Mouse (Mus musculus) telencephalon, adult 2 months (tissue): ENCODE results near the gene Mpp2.

ENCODE experiments used
- DNase-seq: peaks from one replicate; pipeline ENCODE4 v3.0.0-alpha.2; 2011; ENCODE audit warnings: low read depth, low spot score

The Mpp2 gene

DNA sequence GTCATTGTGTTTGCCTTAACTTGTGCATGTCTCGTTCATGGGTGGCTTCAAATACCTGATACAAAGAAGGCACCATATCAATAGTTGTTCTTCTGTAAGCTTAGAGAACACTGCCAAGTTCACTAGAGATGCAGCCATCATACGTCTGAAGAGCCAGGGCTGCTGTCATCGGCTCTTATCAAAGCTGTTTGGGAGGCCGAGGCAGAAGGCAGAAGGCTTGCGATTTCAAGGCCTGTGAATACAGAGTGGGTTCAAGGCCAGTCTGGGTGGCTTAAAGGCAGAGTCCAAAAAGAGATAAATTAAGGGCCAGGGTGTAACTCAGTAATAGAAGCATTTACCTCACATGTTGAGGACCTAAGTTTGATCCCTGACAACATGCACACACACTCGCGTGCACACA, 52.0 kb downstream of the Mpp2 start:
- DNase-seq = no peak

DNA sequence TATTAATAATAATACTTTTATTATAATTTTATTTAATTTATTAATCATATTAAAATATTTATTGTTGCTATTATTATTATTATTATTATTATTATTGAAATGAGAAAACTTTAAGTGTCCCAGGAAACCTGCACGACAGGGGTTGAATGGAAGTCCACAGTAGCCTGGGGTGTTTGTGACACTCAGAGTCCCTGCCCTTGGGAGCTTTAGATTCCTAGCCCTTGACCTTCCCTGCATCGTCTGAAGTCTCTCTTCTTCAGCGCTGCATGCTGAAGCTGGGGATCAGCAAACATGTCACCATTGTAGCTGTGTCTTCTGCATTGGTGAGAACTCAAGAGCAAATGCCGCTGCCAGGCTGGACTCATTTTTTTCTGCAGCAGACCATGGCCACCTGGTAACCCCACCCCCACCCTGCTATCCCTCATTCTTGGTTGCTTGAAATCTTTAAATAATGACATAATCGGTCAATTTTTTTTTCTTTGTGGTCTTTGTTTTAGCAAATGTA, 52.8 kb downstream of the Mpp2 start:
- DNase-seq = no peak

DNA sequence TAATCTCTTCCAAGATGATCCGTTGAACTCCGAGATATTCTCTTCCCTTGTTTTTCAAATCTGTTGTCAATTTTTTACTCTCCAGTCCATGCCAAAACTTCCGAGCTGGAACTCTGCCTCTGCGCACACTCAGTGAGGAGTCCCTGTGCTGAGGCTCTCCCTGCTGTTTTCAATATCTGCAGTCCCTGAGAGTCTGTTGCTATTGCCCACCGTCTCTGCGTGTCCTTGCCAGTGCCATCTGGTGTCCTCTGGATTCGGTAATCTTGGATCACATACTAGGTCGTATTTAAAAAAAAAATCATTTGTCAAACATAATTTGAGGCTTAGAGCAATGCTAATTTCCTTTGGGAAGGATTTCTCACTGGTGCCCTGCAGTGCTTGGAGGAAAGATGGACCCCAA, 53.4 kb downstream of the Mpp2 start:
- DNase-seq = no peak

DNA sequence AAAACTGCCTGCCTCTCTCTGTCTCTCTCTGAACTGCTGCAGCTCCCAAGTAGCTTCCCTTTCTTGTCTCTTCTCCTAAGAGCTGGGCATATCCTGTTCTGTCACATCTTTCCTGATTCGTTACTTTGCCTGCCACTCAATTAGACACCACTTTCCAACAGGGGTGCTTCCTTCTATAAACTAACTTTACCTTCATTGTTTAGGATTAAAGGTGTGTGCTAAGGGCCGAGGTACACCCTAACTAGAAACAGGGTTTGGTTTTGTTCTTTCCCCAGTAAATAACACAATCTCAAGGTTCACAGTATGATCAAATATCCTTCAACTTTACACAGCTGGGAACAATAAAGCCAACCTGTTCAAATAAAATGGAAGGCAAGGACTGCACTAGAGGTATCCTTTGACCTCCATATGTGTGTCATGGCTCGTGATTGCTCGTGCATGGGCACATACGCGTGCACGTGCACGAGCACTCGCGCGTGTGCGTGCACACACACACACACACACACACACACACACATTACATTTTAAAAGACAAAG, 55.2 kb downstream of the Mpp2 start:
- DNase-seq = no peak

DNA sequence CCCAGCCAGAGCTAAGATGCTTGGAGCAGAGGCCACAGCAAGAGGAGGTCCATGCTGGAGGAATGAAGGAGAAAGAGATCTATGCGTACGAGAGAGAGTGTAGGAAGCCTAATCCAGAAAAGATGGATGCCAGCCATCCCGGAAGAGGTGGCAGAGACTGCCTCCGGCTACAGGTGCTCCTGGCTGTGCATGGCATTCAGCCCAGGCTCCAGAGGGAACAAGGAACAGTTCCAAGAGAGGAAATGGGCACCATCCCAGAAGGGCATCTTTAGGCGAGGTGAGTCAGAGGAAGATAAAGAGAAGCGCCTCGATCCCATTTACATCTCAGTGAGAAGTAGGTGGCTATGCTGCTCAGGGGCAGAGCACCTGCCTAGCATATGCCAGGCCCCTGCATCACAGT, 57.2 kb downstream of the Mpp2 start:
- DNase-seq = peak; percentile 52

DNA sequence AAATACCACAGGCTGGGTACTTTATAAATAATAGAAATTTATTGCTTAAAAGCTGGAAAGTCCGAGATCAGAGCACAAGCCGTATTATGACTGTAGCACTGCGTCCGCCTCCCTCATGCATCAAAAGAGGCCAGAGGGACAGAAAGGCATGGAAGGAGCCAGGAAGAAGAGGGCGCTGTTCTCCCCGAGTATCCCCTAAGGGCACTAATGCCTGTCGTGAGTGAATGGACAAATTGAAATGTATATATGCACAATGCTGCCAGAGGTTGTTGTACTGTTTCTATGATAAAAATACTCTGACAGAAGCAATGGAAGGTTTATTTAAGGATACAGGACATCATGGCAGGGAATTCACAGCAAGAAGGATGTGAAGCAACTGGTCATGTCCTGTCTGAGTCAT, 58.3 kb downstream of the Mpp2 start:
- DNase-seq = no peak

DNA sequence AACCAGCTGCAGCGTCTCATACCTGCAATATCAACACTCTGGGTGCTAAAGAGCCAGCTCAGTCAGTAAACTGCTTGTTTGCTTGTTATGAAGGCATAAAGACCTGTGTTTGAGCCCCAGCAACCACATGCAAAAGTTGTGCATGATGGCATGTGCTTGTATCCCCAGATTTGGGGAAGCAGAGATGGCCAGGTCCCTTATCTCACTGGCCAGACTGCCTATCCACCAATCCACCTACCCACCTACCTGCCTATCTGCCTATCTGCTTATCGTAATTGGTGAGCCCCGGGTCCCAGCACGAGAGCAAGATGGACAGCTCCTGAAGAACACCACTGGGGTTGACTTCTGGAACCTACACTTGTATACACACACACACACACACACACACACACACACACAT, 59.0 kb downstream of the Mpp2 start:
- DNase-seq = no peak

DNA sequence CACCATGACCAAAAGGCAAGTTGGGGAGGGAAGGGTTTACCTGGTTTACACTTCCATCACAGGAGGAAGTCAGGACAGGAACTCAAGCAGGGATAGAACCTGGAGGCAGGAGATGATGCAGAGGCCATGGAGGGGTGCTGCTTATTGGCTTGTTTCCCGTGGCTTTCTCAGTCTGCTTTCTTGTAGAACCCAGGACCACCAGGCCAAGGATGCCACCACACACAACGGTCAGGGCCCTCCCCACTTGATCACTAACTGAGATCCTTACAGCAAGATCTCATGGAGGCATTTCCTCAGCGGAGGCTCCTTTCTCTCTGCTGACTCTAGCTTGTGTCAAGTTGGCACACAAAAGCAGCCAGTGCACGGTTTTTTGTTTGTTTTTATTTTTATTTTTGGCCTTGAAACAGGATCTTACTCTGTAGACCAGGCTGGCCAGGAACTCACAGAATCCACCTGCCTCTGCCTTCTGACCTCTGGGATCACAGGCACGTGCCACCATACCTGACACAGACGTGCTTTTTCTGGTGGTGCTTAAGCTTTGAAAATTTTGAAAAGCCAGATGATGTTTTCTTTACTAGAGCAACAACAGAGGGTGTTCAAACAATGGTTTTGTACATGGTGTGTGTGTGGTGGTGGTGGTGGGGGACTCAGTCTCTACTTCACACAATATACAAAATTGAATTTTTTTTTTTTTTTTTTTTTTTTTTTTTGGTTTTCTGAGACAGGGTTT, 60.1 kb downstream of the Mpp2 start, which contains the start of gene Mpp3:
Gene Mpp3 (minus strand): TSS at position 375 of the 730 bp plus-strand sequence.
- no peak for DNase-seq

DNA sequence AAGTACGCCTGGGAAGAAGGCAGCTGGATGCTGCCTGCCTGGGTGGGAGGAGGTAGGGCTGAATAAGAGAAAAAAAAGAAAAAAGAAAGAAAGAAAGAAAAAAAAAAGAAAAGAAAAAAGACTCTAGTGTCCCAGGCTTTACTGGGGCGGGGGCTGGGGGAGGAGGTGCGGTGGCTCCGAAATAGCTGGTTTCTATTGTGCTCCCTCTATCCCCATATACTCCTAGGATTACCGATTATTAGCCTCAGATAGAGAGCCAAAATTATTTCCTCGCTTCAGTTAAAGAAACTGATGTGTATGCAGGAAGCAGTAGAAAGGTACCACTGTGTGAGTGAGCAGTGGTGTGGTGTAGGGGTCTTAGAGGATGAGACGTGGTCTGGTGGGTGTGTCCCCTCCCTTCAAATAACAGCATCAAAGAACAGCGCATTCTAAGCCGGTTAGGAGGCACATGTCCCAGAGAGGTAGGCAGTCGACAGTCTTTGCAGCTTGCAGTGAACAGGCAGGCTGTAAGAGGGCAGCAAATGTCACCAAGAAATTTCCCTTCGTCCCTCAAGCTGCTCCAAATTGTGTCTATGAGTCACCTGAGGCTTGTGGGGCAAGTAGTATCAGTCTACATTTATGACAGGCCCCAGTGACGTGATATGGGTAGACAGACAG, 60.8 kb downstream of the Mpp2 start:
- no peak for DNase-seq

DNA sequence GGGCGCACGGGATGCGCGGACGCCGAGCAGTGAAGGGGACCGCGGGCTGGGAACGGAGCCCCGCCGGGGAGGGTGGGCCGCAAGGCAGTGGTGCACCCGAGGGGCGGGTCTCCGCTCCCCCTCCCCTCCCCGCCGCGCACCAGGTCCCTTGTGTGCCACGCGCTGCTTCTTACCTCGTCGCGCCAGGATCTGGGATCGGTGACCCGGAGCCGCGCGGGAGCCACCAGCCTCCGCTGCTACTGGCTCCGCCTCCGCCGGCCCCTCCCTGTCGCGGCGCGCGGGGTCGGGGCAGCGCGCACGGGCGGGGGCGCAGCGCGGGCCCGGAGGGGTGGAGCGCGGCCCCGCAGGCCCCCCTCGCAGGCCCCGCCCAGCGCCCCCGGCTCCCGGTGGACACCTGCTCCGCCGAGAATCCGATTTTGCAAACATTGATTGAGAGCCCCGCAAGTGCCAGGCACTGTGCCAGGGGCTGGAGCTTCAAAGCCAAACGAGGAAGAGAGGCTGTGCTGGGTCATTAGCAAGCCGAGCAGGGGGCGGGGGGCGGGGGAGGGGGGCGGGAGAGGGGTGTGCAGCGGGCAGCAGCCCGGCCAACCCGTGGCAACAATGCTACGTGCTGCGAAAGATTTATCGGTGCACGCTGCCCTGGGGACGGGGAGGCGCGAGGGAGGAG, 61.5 kb downstream of the Mpp2 start:
- no peak for DNase-seq

DNA sequence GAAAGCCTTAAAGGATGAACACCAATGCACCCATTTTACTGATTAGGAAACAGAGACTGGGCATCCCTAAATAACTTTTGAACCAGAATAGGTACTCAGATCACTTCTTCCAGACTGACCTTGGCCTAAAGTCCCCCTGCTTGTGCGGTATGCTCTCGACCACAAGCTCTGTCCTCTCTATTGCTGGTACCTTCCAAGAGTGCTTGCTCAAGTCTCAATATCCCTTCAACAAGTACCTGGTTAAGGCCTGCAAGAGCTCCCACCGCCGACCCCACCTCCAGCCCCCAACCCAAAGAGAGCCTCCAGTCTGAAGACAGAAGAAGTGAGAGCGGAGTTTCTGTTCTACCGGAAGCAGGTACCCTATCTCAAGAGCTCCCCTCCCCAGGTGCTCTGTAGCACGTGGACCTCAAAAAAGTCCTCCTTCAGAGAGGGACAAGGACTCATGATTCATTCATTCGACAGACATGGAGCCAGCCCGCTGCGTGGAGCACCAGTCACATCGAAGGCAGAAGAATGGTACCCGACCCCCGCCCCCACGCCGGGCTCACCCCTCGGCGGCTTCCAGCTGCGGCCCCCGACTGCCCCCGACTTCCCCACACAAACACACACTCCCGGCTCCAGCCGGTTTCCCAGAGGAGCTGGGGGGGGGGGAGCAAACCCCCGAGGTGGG, 62.2 kb downstream of the Mpp2 start:
- no peak for DNase-seq

DNA sequence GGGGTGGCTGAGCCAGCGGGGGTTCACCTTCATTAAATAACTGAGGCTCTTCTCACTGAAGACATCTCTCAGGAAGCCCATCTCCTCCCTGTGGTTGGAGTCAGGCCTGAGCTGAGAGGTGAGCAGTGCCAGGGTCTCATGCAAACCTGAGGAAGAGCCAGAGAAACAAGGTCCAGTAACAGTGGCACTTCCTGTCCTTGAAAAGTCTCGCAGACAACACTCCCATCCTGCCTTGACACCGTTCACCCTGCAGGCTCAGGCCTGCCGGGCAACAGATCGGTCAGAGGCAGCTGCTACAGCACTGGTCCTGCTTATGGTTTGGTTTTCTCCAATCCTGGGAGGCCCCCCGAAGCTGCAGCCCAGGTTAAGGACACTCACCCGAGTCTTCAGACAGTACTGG, 63.0 kb downstream of the Mpp2 start:
- DNase-seq = no peak

DNA sequence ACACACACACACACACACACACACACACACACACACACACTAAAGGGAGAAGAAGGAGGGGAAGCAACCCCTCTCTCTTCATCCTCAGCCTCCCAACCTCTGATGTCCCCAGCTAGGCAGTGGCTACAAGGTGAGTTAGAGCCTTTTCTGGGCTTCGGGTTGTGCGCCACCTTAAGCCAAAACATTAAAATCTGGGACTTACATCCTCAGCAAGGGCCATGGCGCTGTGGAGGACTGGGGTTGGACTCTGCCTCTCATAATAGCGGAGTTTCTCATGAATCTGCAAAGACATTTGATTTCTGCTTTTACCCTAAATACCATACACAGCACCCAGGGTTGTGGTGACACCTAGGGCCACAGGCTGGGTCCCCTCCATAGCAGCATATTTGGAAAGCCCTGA, 63.4 kb downstream of the Mpp2 start:
- DNase-seq = no peak

DNA sequence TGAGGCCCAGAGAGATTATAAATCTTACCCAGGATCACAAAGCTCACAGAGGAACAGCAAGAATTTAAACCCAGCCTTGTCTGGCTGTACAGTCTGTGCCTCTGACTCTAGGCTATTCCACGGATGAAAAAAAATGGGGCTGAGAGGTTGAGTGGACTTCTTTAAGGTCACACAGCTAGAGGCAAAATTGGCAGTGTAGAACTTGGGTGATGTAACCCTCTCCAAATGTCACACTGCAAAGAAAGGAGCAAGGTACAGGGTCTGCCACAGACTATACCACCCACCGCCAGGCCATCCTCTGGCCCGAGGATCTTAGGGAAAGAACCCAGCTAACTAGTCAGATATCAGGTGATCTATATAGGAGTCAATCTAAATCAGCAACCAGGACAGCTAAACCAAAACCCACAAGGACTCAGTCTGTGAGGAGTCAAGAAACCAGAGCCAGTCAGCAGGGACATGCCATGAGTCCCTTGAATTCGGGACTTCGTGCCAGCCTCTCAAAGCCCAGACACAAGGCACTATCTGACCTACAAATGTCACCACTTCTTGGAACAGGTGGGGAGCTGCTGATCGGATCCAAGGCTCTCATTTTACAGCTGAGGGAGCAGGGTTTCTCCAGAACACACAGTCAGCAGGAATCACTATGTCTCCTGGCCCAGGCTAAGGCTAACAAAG, 64.1 kb downstream of the Mpp2 start:
- no peak for DNase-seq

DNA sequence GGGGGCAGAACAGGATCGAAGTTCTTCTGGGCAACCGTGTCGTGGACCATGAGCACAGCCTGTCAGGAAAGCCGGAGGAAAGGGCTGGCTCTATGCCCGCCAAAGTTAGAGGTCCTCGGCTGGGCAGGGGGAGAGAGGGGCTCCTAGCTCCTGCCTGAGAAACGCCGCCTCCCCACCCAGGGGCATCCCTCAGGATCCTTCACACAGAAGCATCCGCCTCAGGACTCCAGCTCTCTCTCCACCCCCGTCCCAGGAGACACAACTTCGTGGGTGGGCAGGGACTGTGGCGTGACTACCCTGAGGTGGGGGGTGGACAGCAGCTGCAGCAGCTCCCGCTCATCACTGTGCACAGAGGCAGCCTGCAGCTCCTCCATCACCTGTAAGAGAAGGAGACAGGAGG, 64.9 kb downstream of the Mpp2 start:
- DNase-seq = no peak

DNA sequence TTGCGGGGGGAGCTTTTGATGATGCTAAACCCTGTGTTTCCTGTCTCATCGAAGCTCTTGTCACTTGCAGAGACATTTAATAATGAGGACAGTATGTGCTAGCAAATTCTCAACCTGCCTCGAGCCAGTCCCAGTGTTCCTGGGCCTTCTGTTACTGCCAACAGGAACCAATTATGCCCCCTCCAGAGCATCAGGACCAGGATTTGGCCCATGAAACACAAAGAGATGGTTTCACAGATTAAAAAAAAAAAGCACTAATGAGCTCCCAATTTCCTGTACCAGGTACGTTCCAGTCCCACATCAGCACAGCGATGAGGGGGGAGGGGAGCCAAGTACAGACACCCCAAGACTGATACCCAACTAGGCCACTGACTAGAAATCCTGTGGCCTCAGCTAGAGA, 67.1 kb downstream of the Mpp2 start:
- no peak for DNase-seq

DNA sequence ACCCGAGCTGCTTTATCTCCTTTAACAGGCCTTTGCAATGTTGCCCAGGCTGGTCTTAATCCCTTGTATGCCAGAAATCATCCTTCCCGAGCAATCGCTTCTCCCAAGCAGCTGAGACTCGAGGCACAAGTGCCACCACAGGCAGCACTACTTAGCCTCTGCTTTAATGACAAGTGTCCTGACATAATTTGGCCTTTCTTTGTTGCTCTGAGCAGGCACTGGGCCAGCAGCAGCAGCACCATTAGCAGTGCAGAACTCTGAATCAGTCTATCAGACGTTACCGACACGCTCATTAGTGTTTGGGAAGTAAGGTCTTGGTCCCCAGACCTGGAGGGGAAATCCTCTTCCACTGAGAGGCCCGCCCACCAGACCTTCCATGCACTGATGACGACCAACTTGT, 68.6 kb downstream of the Mpp2 start:
- no peak for DNase-seq

DNA sequence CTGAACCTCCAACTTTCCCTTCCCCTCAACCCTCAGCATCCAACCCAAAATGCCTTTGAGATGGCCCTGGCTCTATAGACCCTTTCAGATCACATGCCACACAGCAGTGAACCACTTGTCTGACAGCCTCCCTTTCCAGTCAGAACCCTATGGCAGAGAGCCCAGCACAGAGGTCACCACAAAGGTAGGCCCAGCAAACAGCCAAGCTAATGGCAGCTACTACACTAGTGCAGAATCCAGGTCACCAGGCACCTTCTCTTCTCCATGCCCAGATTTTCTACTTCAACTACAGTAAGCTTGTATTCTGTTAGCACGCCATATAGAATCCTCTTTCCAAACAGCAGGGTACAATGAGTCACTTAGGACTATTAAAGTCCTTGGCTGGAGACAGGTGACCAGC, 72.2 kb downstream of the Mpp2 start:
- no peak for DNase-seq

DNA sequence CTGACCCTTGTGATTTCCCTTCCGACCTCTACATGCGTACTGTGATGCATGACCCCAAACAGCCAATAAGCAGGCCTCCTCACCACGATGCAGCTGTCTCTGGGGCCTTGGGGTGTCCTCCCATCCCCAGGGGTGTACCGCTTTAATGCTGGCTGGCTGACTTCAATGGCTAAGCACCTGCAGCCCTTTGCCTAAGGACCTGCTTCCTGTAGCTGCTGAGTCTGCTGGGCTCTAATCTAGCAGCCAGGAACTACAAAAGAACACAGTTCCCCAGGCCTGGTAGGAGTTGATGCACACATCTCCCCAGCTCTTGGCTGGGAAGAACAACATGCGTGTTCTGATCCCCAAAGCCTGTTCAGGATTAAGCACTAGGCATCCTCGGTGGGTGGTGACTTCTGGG, 72.8 kb downstream of the Mpp2 start:
- no peak for DNase-seq

DNA sequence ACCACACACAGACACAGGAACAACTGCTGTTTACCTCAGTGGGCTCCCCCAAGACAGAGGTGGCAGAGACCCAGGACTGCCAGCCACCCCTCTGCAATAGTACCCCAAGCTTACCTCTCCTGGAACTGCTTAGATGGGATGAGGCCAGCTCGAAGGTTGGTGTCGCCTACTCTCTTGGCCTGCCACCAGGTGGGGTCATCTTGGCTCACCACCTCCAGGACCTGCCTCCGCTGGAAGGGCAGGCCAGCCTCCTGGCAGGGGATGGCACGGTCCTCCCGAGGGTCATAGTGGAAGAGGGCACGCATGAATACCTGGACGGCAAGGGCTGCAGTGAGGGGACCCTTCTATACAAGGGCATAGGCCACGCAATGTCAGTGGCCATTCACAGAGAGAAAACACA, 75.1 kb downstream of the Mpp2 start:
- no peak for DNase-seq

DNA sequence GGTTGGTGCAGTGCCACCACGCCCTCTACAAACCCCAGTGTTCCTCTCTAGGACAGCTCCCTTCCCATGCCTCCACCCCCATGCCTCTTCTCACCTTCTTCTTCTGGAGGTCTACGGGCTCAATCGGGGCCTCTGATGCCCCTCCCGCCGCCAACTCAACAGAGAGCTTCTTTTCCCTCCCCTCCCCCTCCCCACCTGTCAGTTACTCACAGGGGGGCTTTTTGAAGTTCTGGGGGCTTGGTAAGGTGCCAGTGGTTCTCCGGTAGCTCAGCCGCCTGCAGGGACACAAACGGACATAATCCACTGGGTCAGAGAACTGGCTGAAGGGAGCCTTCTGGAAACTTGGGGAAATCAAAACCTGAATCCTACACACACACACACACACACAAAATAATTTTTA, 76.8 kb downstream of the Mpp2 start:
- no peak for DNase-seq
